Mouse (Mus musculus) cerebellum, adult 8-10 months (tissue): ENCODE data around the gene Olfr116.

Experiments
- DNase-seq: peaks from one replicate; pipeline ENCODE4 v3.0.0; 2022

Gene Olfr116

GRCm38 (mm10) chr17:37627009-37627408 is at the start of gene Olfr116, which contains the start of gene Olfr115:
Olfr116 (minus strand) TSS chr17:37627199.
Olfr115 (minus strand) TSS chr17:37627109.
- no peak for DNase-seq

DNA sequence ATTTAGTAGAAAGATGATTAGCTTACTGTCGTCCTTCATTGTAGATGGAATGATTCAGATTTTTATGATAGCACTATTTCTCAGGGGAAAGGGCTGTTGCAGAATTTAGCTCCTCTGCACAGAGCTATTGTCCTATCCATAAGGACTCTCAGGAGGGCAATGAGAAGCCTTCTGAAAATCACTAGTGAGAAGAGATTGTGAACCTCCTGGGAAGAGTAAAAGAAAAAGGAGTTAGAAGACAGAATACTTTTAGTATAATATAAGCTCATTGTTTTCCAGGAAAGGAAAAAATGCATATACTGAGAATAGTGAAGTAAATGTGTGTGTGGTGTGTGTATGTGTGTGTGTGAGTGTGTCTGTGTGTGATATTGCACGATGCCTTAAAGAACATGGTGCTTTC is 39.7 kb upstream of the Olfr116 start, which contains the start of gene Olfr118:
Gene Olfr118 (plus strand): TSS at position 301 of the 400 bp plus-strand sequence.
- DNase-seq: no peak

GRCm38 (mm10) chr17:37663682-37664081 is 36.7 kb upstream of the Olfr116 start, which contains the start of gene Olfr117:
Olfr117 (minus strand) TSS chr17:37663782.
- DNase-seq: no peak

- DNase-seq: no peak
Observed at GRCm38 (mm10) chr17:37592643-37593042, 34.4 kb downstream of the Olfr116 start, which contains the start of gene Olfr114. Olfr114 (minus strand) TSS chr17:37592743.

GRCm38 (mm10) chr17:37577563-37577962 is 49.4 kb downstream of the Olfr116 start, which contains the start of gene Olfr113:
Olfr113 (minus strand) TSS chr17:37577663.
- DNase-seq: no peak
